Mouse (Mus musculus) heart, postnatal 0 days (tissue): ENCODE data around the gene Jaml. TPM values are rescaled to one million over a fixed set of nuclear protein-coding genes. Genes with fewer than 3 reads are reported as not detected.
A peak's percentile ranks its signal among the peaks of the same experiment; 100 is the strongest.

Source experiments
- ATAC-seq: fragments of 200-750 bp; cut with Nextera tagmentation; 2 replicates; pipeline ENCODE4 v1.8.0; 2017; ENCODE audit warnings: low read depth, moderate number of reproducible peaks, moderate library complexity; ENCODE audit not compliant: insufficient read depth
- DNase-seq: peaks from one replicate; pipeline ENCODE4 v3.0.0-alpha.2; 2016; ENCODE audit warnings: low spot score
- H3K27ac ChIP-seq: fragments of 300-500 bp; sonication (generic); 2 replicates; pipeline ENCODE4 v1.5.1; 2014; ENCODE audit warnings: low read depth, mild to moderate bottlenecking
- H3K27me3 ChIP-seq: fragments of 300-500 bp; sonication (generic); 2 replicates; pipeline ENCODE4 v1.6.1; 2014; ENCODE audit warnings: low read length, mixed read lengths; ENCODE audit not compliant: control insufficient read depth, insufficient read depth
- H3K36me3 ChIP-seq: fragments of 300-500 bp; sonication (generic); replicated peaks from 2 replicates; pipeline ENCODE4 v1.6.1; 2014; ENCODE audit warnings: low read length, mixed read lengths; ENCODE audit not compliant: control insufficient read depth, insufficient read depth
- H3K4me1 ChIP-seq: fragments of 300-500 bp; sonication (generic); 2 replicates; pipeline ENCODE4 v1.6.1; 2014; ENCODE audit warnings: antibody characterized with exemption; ENCODE audit not compliant: control insufficient read depth, insufficient read depth
- H3K4me2 ChIP-seq: fragments of 300-500 bp; sonication (generic); 2 replicates; pipeline ENCODE4 v1.6.1; 2014; ENCODE audit warnings: low read depth, mild to moderate bottlenecking, low read length, moderate library complexity
- H3K4me3 ChIP-seq: fragments of 300-500 bp; sonication (generic); 2 replicates; pipeline ENCODE4 v1.5.1; 2014; ENCODE audit warnings: low read depth, low read length
- H3K9ac ChIP-seq: fragments of 300-500 bp; sonication (generic); replicated peaks from 2 replicates; pipeline ENCODE4 v1.6.1; 2014; ENCODE audit warnings: low read depth, low read length, mixed read lengths
- H3K9me3 ChIP-seq: fragments of 300-500 bp; sonication (generic); replicated peaks from 2 replicates; pipeline ENCODE4 v1.6.1; 2016; ENCODE audit warnings: low read length; ENCODE audit not compliant: control insufficient read depth
- CTCF ChIP-seq: IDR thresholded peaks from 2 replicates; pipeline ENCODE4 v1.5.1; 2016; ENCODE audit warnings: antibody characterized with exemption, control low read depth, low read depth
- EP300 ChIP-seq: IDR thresholded peaks from 2 replicates; pipeline ENCODE4 v1.6.1; 2016; ENCODE audit warnings: antibody characterized with exemption, low read depth
- WGBS: fragments of 180-500 bp; shearing (Covaris S2); extraction: QIAGEN DNeasy Blood & Tissue Kit; methylation state at CpG from one replicate; pipeline ENCODE4 v1.1.7; 2014; 5-methylcytosine and 5-hydroxymethylcytosine counted together
- polyA plus RNA-seq: library from polyadenylated mRNA; unstranded; fragments of >200 nt; fragmentation: Nextera tagmentation; extraction: Ambion mirVana; gene quantifications from 2 replicates; pipeline ENCODE4 v1.2.1, GENCODE M21; 2015
- total RNA-seq: library from RNA; depleted of rRNA; stranded (reverse); fragments of >200 nt; gene quantifications from 2 replicates; pipeline ENCODE4 v1.2.3, GENCODE M21; 2014; ENCODE audit warnings: low replicate concordance

The Jaml gene
- total and polyA plus RNA-seq, 2 experiments from 2014 or later, result 0.08 TPM; not detected in 1

GRCm38 (mm10) chr9:45122209-45122761 is 43.3 kb downstream of the Jaml start:
- Histone ChIP-seq H3K4me3 (peak overlapping the region; percentile 14; the same call in 1 of the 2 replicates), H3K36me3 (no peaks in the 10 kb centered on the region), H3K4me2 (peak overlapping the region; percentile 49), H3K9me3 (no peaks in the 10 kb centered on the region), H3K9ac (no peak overlapping the region; the same call in 1 of the 2 replicates), H3K4me1 (0 out of 2 replicates have a peak, but pooled peaks cover 7% of the 10 kb centered on the region), H3K27ac (no peak overlapping the region), H3K27me3 (0 out of 2 replicates have a peak, but pooled peaks cover 9% of the 10 kb centered on the region)
- ATAC-seq (no peak), DNase-seq (no peak)
- WGBS, result 20% methylated on average over 9 of the region's 9 CpGs
- TF ChIP-seq EP300 (no peak), CTCF (no peak)

DNA sequence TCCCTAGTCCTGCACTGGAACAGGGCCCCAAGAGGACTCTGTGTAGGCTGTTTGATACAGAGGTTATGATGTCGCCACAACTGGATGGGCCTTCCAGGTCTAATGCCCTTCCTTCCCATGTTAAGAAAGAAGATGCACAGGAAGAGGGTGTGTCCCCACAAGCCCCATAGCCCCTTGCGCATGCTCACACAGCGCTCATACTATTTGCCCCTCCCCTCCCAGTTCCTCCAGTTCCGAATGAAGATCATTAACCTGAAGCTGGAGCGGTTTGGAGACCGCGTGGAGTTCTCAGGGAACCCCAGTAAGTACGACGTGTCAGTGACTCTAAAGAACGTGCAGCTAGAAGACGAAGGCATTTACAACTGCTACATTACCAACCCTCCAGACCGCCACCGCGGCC is 46.2 kb downstream of the Jaml start:
- no peak for DNase-seq
- 86% methylated on average over 14 of the region's 14 CpGs for WGBS

GRCm38 (mm10) chr9:45126941-45127340 is 48.0 kb downstream of the Jaml start:
- ATAC-seq, result no peak
- Histone ChIP-seq H3K9me3 (no peaks in the 10 kb centered on the region), H3K36me3 (no peaks in the 10 kb centered on the region), H3K4me3 (no peak overlapping the region), H3K4me1 (no peaks in the 10 kb centered on the region), H3K27me3 (0 out of 2 replicates have a peak, but pooled peaks cover 22% of the 10 kb centered on the region), H3K9ac (no peak overlapping the region), H3K27ac (no peak overlapping the region), H3K4me2 (no peak overlapping the region)
- DNase-seq, result no peak
- WGBS, result 49% methylated on average over 7 of the region's 7 CpGs
- no peak for TF ChIP-seq CTCF
- TF ChIP-seq EP300, result no peak

More for the DNA sequence above, 46.2 kb downstream of the Jaml start:
- no peak for TF ChIP-seq CTCF
- TF ChIP-seq EP300, result no peak
- no peaks in the 10 kb centered on the region for H3K36me3 ChIP-seq
- no peak for ATAC-seq
- no peaks in the 10 kb centered on the region for H3K4me1 ChIP-seq
- no peaks in the 10 kb centered on the region for H3K9me3 ChIP-seq
- no peak overlapping the region for H3K4me3 ChIP-seq
- H3K4me2 ChIP-seq, result no peak overlapping the region
- 0 out of 2 replicates have a peak, but pooled peaks cover 19% of the 10 kb centered on the region for H3K27me3 ChIP-seq
- H3K9ac ChIP-seq, result no peak overlapping the region
- no peak overlapping the region for H3K27ac ChIP-seq

GRCm38 (mm10) chr9:45130119-45130518 is 51.1 kb downstream of the Jaml start:
- ATAC-seq, result no peak
- H3K4me2 ChIP-seq, result no peak overlapping the region
- H3K27me3 ChIP-seq, result peaks cover 36% of the 10 kb centered on the region
- no peak for DNase-seq
- no peak overlapping the region for H3K4me3 ChIP-seq
- H3K36me3 ChIP-seq, result no peaks in the 10 kb centered on the region
- H3K27ac ChIP-seq, result no peak overlapping the region
- no peaks in the 10 kb centered on the region for H3K9me3 ChIP-seq
- H3K4me1 ChIP-seq, result no peaks in the 10 kb centered on the region
- 79% methylated on average over 3 of the region's 3 CpGs for WGBS
- no peak for TF ChIP-seq EP300
- TF ChIP-seq CTCF, result no peak
- no peak overlapping the region for H3K9ac ChIP-seq

GRCm38 (mm10) chr9:45133484-45134310 is 54.7 kb downstream of the Jaml start:
- Histone ChIP-seq H3K4me1 (peaks cover 16% of the 10 kb centered on the region; the same call in 1 of the 2 replicates), H3K27ac (no peak overlapping the region), H3K4me3 (no peak overlapping the region), H3K27me3 (peaks cover 64% of the 10 kb centered on the region), H3K36me3 (no peaks in the 10 kb centered on the region), H3K4me2 (no peak overlapping the region), H3K9me3 (no peaks in the 10 kb centered on the region), H3K9ac (no peak overlapping the region)
- peak; percentile 62 for TF ChIP-seq CTCF
- no peak for TF ChIP-seq EP300
- ATAC-seq (peak; percentile 31; the same call in 1 of the 2 replicates), DNase-seq (peak; percentile 55)
- 24% methylated on average over 5 of the region's 5 CpGs for WGBS
